Mouse (Mus musculus): ENCODE measurements around the gene Srxn1. TPM values are rescaled to one million over a fixed set of nuclear protein-coding genes. Genes with fewer than 3 reads are reported as not detected.

Srxn1 gene
- total and polyA plus RNA-seq, 2 experiments from 2014 or later = 24.5 to 24.8 TPM

DNA sequence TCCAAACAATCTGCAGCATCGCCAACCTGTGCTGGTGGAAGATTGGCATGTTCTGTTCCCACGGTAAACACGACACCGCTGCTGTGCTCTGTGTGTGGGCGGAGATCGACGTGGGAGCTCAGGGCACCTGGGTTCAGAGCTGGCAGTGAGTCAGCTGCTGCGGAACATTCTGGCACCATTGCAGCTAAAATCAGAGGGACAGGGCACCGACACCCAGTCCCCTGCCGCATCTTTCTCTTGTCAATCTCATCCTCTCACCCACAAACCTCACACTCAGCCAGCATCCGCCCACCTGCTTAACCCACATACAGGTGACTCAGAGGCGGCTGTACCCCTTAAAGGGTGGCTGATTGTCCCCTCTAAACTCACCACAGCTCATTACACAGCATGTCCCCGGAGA, 3.6 kb upstream of the Srxn1 start:
- no peak overlapping the region for H3K4me3 ChIP-seq (ENCODE audit: low read depth, low read length)
- H3K9me3 ChIP-seq (ENCODE audit: low read length) = no peaks in the 10 kb centered on the region
- ATAC-seq (ENCODE audit: low FRiP score) = no peak
- H3K36me3 ChIP-seq (ENCODE audit: insufficient read depth, low read length) = no peaks in the 10 kb centered on the region
- H3K27me3 ChIP-seq (ENCODE audit: insufficient read depth, low read length) = no peaks in the 10 kb centered on the region
- H3K9ac ChIP-seq (replicated peaks; ENCODE audit: low read length, poor library complexity, severe bottlenecking) = no peak overlapping the region
- no peak overlapping the region for H3K27ac ChIP-seq (ENCODE audit: low read depth, low read length)
- H3K4me1 ChIP-seq (ENCODE audit: insufficient read depth, low read length) = peaks cover 9% of the 10 kb centered on the region; the same call in 1 of the 2 replicates
- DNase-seq (ENCODE audit: low spot score) = no peak
- 70% methylated on average over 13 of the region's 13 CpGs for WGBS
- TF ChIP-seq CTCF (IDR thresholded peaks at IDR 0.05) = no peak
- H3K4me2 ChIP-seq (ENCODE audit: low read depth, low read length, poor library complexity, severe bottlenecking) = no peak overlapping the region

DNA sequence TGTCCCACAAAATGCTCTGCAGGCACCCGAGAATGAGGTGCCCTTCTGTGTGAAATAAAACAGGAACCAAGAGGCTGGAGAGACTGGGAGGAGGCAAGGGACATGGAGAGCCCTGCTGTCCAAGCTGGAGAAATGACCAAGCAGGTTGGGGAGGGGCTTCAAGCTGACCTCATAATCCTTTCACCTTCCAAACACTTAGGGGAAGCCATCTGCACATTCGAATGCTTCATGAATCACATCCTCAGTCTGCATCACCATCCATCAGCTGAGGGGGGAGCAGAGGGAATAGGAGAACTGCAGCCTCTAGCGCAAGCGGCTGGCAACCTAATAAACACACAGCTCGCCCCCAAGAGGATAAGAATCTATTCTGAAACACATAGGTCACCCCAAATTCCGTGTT, 2.9 kb upstream of the Srxn1 start:
- no peak overlapping the region for H3K27ac ChIP-seq (ENCODE audit: low read depth, low read length)
- no peak overlapping the region for H3K4me3 ChIP-seq (ENCODE audit: low read depth, low read length)
- no peak overlapping the region for H3K9ac ChIP-seq (replicated peaks; ENCODE audit: low read length, poor library complexity, severe bottlenecking)
- no peaks in the 10 kb centered on the region for H3K36me3 ChIP-seq (ENCODE audit: insufficient read depth, low read length)
- no peak overlapping the region for H3K4me2 ChIP-seq (ENCODE audit: low read depth, low read length, poor library complexity, severe bottlenecking)
- ATAC-seq (ENCODE audit: low FRiP score) = no peak
- peaks cover 9% of the 10 kb centered on the region; the same call in 1 of the 2 replicates for H3K4me1 ChIP-seq (ENCODE audit: insufficient read depth, low read length)
- DNase-seq (ENCODE audit: low spot score) = no peak
- no peak for TF ChIP-seq CTCF (IDR thresholded peaks at IDR 0.05)
- no peaks in the 10 kb centered on the region for H3K9me3 ChIP-seq (ENCODE audit: low read length)
- 65% methylated on average over 6 of the region's 6 CpGs for WGBS
- no peaks in the 10 kb centered on the region for H3K27me3 ChIP-seq (ENCODE audit: insufficient read depth, low read length)

DNA sequence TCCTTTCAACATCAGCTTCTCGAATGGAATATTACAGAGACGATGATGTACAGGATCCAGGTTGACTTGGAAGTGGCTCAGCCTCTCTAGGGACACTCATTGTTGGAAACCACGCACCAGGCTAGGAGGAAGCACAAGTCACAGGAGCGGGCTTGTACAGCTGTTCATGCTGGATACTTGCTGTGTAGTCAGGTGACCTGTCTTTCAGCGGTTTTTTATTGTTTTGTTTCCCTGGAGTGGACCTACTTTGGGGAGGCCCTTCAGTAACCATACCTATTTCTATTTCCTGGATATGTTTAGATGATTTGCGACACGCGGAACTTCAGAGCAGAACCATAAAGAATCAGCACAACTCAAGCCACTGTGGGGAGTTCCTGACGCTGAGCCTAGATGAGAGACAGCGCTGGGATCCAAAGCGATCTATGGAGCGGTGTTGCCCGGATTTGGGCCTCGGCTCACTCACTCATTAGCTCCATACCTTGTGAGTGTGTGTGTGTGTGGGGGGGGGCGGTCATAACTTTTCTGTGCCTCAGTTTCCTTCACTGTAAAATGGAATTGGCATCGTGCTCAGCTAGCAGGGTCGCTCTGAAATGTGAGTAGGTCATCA, 502 bp upstream of the Srxn1 start:
- Histone ChIP-seq H3K4me2 (ENCODE audit: low read depth, low read length, poor library complexity, severe bottlenecking) (peak overlapping the region; percentile 83), H3K4me1 (ENCODE audit: insufficient read depth, low read length) (peaks cover 9% of the 10 kb centered on the region; the same call in 1 of the 2 replicates), H3K4me3 (ENCODE audit: low read depth, low read length) (peak overlapping the region; percentile 76), H3K9me3 (ENCODE audit: low read length) (no peaks in the 10 kb centered on the region), H3K27me3 (ENCODE audit: insufficient read depth, low read length) (no peaks in the 10 kb centered on the region), H3K36me3 (ENCODE audit: insufficient read depth, low read length) (peaks cover 8% of the 10 kb centered on the region; the same call in 1 of the 2 replicates), H3K9ac (replicated peaks; ENCODE audit: low read length, poor library complexity, severe bottlenecking) (peak overlapping the region; percentile 86), H3K27ac (ENCODE audit: low read depth, low read length) (no peak overlapping the region)
- TF ChIP-seq CTCF (IDR thresholded peaks at IDR 0.05) = no peak
- DNase-seq (ENCODE audit: low spot score) (no peak), ATAC-seq (ENCODE audit: low FRiP score) (peak; percentile 7)
- WGBS = 13% methylated on average over 17 of the region's 17 CpGs

DNA sequence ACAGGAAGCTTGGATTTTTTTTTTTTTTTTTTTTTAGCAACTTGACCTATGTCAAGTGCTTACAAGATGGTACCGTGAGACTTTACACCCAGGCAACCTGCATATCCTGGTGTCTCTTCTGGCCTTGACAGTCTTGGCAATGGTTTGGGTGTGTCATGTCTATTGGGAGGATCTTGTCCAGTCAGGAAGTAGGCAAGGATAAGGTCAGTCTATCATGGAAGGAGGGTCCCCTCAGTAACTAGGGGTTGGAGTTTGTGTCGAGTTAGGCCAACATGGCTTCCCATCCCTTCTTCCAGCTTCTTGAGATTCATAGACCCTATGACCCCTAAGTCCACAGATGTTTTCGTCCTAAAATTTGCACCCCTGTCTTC, 894 bp downstream of the Srxn1 start:
- Histone ChIP-seq H3K36me3 (ENCODE audit: insufficient read depth, low read length) (peaks cover 8% of the 10 kb centered on the region; the same call in 1 of the 2 replicates), H3K4me1 (ENCODE audit: insufficient read depth, low read length) (peaks cover 9% of the 10 kb centered on the region; the same call in 1 of the 2 replicates), H3K4me2 (ENCODE audit: low read depth, low read length, poor library complexity, severe bottlenecking) (peak overlapping the region; percentile 83), H3K9me3 (ENCODE audit: low read length) (no peaks in the 10 kb centered on the region), H3K27me3 (ENCODE audit: insufficient read depth, low read length) (no peaks in the 10 kb centered on the region), H3K4me3 (ENCODE audit: low read depth, low read length) (peak overlapping the region; percentile 76), H3K9ac (replicated peaks; ENCODE audit: low read length, poor library complexity, severe bottlenecking) (no peak overlapping the region), H3K27ac (ENCODE audit: low read depth, low read length) (no peak overlapping the region)
- WGBS = 91% methylated on average over 3 of the region's 3 CpGs
- TF ChIP-seq CTCF (IDR thresholded peaks at IDR 0.05) = no peak
- DNase-seq (ENCODE audit: low spot score) (no peak), ATAC-seq (ENCODE audit: low FRiP score) (no peak)

DNA sequence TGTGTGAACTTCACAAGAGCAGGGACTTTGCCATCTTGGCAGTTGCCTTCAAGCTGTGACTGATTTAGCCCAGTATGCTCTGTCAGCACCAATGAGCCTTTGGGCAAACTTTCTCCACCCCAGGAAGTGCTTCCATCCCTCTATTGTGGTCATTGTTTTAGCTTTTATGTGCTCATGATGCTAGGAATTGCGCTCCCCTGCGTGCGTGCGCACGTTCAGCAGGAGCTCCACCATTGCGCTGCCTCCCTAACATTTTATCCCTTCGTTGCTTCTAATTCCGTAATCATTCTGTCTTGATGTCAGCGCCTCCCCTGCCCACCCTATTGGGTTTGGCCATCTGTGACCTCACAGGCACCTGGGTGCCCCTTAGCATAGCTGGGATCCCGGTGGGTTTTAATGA, 1.3 kb downstream of the Srxn1 start:
- Histone ChIP-seq H3K9me3 (ENCODE audit: low read length) (no peaks in the 10 kb centered on the region), H3K4me3 (ENCODE audit: low read depth, low read length) (no peak overlapping the region)
- ATAC-seq (ENCODE audit: low FRiP score) = no peak

DNA sequence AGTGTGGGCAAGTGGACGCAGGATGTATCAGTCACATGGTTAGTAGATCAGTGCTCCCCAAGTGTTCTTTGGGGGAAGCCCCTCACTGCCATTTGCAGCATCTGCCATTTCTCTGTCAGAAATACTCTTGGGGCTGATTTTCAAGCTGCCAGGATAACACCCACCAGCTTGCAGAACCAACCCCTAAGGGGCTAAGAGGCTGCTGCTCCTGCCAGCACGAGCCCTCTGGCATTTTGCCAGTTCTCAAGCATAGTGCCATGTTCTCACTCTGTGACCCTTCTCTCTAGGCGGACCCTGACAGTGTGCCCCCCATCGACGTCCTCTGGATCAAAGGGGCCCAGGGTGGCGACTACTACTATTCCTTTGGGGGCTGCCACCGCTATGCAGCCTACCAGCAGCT, 3.4 kb downstream of the Srxn1 start:
- TF ChIP-seq CTCF (IDR thresholded peaks at IDR 0.05) = no peak
- Histone ChIP-seq H3K4me2 (ENCODE audit: low read depth, low read length, poor library complexity, severe bottlenecking) (no peak overlapping the region), H3K4me1 (ENCODE audit: insufficient read depth, low read length) (peaks cover 9% of the 10 kb centered on the region; the same call in 1 of the 2 replicates), H3K4me3 (ENCODE audit: low read depth, low read length) (no peak overlapping the region), H3K36me3 (ENCODE audit: insufficient read depth, low read length) (peaks cover 8% of the 10 kb centered on the region; the same call in 1 of the 2 replicates), H3K9me3 (ENCODE audit: low read length) (no peaks in the 10 kb centered on the region), H3K27ac (ENCODE audit: low read depth, low read length) (no peak overlapping the region), H3K9ac (replicated peaks; ENCODE audit: low read length, poor library complexity, severe bottlenecking) (no peak overlapping the region), H3K27me3 (ENCODE audit: insufficient read depth, low read length) (no peaks in the 10 kb centered on the region)
- DNase-seq (ENCODE audit: low spot score) (no peak), ATAC-seq (ENCODE audit: low FRiP score) (no peak)
- WGBS = 53% methylated on average over 7 of the region's 7 CpGs

More for the DNA sequence above, 1.3 kb downstream of the Srxn1 start:
- Histone ChIP-seq H3K4me1 (ENCODE audit: insufficient read depth, low read length) (peaks cover 9% of the 10 kb centered on the region; the same call in 1 of the 2 replicates), H3K27ac (ENCODE audit: low read depth, low read length) (no peak overlapping the region), H3K4me2 (ENCODE audit: low read depth, low read length, poor library complexity, severe bottlenecking) (peak overlapping the region; percentile 83), H3K27me3 (ENCODE audit: insufficient read depth, low read length) (no peaks in the 10 kb centered on the region), H3K9ac (replicated peaks; ENCODE audit: low read length, poor library complexity, severe bottlenecking) (no peak overlapping the region), H3K36me3 (ENCODE audit: insufficient read depth, low read length) (peaks cover 8% of the 10 kb centered on the region; the same call in 1 of the 2 replicates)
- no peak for TF ChIP-seq CTCF (IDR thresholded peaks at IDR 0.05)
- DNase-seq (ENCODE audit: low spot score) = no peak
- 97% methylated on average over 10 of the region's 10 CpGs for WGBS

Measured in midbrain, postnatal 0 days (tissue).